Mouse (Mus musculus): ENCODE data around the gene Sos1. TPM values are rescaled to one million over a fixed set of nuclear protein-coding genes. Genes with fewer than 3 reads are reported as not detected.
A peak's percentile ranks its signal among the peaks of the same experiment; 100 is the strongest.

The Sos1 gene
- total RNA-seq (2021): 10 to 100 TPM; 11.2 to 13.1 TPM
- polyA plus RNA-seq (2012; rRNA removed): 3.2 and 4.3 TPM in 2 replicates
- long read RNA-seq, full-length matches to known transcripts: 1 of 4 reads
- long read RNA-seq, partial matches to known transcripts: 1 of 4 reads
- long read RNA-seq, other reads (novel, unspliced or antisense): 2 of 4 reads

DNA sequence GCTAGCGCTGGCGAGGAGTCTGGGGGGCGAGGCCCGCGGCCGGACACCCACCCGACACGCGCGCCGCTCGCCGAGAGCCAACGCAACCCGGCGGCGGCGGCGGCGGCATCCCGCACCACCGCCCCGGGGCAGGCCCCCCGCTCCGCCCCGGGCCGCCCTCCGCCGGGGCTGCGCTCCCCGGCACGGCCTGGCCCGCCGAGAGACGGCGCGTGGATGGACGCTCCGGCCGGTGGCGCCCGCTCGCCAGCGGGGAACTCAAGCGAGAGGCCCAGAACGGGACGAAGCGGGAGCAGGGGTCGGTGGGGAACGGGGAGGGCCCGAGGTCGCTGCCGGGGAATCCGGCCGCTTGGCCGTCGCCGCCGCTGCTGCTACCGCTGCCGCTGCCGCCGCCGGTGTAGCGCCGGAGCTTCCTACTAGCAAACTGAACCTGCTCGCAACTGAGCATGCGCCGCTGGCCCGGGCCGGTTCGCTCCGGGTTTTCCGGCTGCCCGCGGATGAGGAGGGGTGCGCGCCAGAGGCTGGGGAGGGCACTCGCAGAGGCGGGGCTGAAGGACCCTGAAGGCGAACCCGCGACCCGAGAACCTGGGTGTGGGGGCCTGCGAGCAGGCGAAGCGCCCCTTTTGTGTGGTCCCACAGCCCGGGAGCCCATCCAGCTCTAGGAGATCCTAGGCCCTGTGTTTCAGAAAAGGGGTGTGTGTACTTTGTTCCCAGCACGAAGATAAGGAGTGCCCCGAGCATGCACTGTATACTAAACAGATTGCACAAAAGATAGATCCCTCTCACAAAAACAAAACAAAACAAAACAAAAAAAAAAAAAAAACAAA lies at the start of gene Sos1:
Sos1 (minus strand) TSS at position 423 of the 824 bp plus-strand sequence.
- WGBS: under 1% methylated on average over 79 of the region's 90 CpGs

GRCm38 (mm10) chr17:80523231-80523630 lies 43.0 kb upstream of the Sos1 start:
- H3K4me1 ChIP-seq (ENCODE audit: control insufficient read depth, insufficient read depth, low read length): no peaks in the 10 kb centered on the region
- H3K36me3 ChIP-seq (ENCODE audit: control insufficient read depth, insufficient read depth, low read length): no peaks in the 10 kb centered on the region
- H3K9ac ChIP-seq (ENCODE audit: low read depth, low read length): no peak overlapping the region
- DNase-seq: no peak
- intact Hi-C loops (cut with DNase I): no loop called here
- no peak overlapping the region for H3K4me3 ChIP-seq
- no peaks in the 10 kb centered on the region for H3K79me2 ChIP-seq (replicated peaks; ENCODE audit: control insufficient read depth, insufficient read depth, low read length)
- no peak overlapping the region for H3K27ac ChIP-seq
- no peaks in the 10 kb centered on the region for H3K27me3 ChIP-seq (ENCODE audit: control insufficient read depth, insufficient read depth, low read length)
- TF ChIP-seq CTCF (IDR thresholded peaks at IDR 0.05) (no peak), EP300 (IDR thresholded peaks at IDR 0.05; ENCODE audit: insufficient read depth, low read depth, low read length) (no peak), POLR2A (IDR thresholded peaks at IDR 0.05; ENCODE audit: insufficient read depth, low read depth, low read length) (no peak)
- WGBS: 84% methylated on average over 3 of the region's 3 CpGs

More for the DNA sequence above, at the start of gene Sos1:
- Histone ChIP-seq H3K4me3 (peak within 1 kb of the TSS; percentile 90), H3K27ac (peak within 1 kb of the TSS; percentile 95), H3K36me3 (ENCODE audit: control insufficient read depth, insufficient read depth, low read length) (peaks cover 3% of the 10 kb centered on the region; the same call in 1 of the 2 replicates), H3K9ac (ENCODE audit: low read depth, low read length) (peak within 1 kb of the TSS; percentile 99), H3K79me2 (replicated peaks; ENCODE audit: control insufficient read depth, insufficient read depth, low read length) (peaks cover 2% of the 10 kb centered on the region), H3K27me3 (ENCODE audit: control insufficient read depth, insufficient read depth, low read length) (no peaks in the 10 kb centered on the region), H3K4me1 (ENCODE audit: control insufficient read depth, insufficient read depth, low read length) (peaks cover 4% of the 10 kb centered on the region)
- TF ChIP-seq CTCF (IDR thresholded peaks at IDR 0.05) (no peak), EP300 (IDR thresholded peaks at IDR 0.05; ENCODE audit: insufficient read depth, low read depth, low read length) (no peak), POLR2A (IDR thresholded peaks at IDR 0.05; ENCODE audit: insufficient read depth, low read depth, low read length) (peak; percentile 74)
- intact Hi-C loops (cut with DNase I): loop anchor here (5.0 kb wide), 1 partner anchor 583 kb away; the partner anchor contains the start of gene Atl2
- DNase-seq: peak; percentile 97 to 98

- WGBS: 81% methylated on average over 7 of the region's 7 CpGs
- intact Hi-C loops (cut with DNase I): no loop called here
- no peaks in the 10 kb centered on the region for H3K79me2 ChIP-seq (replicated peaks; ENCODE audit: control insufficient read depth, insufficient read depth, low read length)
- no peaks in the 10 kb centered on the region for H3K4me1 ChIP-seq (ENCODE audit: control insufficient read depth, insufficient read depth, low read length)
- no peak overlapping the region for H3K9ac ChIP-seq (ENCODE audit: low read depth, low read length)
- no peak overlapping the region for H3K4me3 ChIP-seq
- no peaks in the 10 kb centered on the region for H3K36me3 ChIP-seq (ENCODE audit: control insufficient read depth, insufficient read depth, low read length)
- no peak overlapping the region for H3K27ac ChIP-seq
- no peaks in the 10 kb centered on the region for H3K27me3 ChIP-seq (ENCODE audit: control insufficient read depth, insufficient read depth, low read length)
- DNase-seq: no peak
- no peak for TF ChIP-seq POLR2A (IDR thresholded peaks at IDR 0.05; ENCODE audit: insufficient read depth, low read depth, low read length)
- TF ChIP-seq EP300 (IDR thresholded peaks at IDR 0.05; ENCODE audit: insufficient read depth, low read depth, low read length): no peak
- no peak for TF ChIP-seq CTCF (IDR thresholded peaks at IDR 0.05)
Measured at GRCm38 (mm10) chr17:80522229-80522556, 41.9 kb upstream of the Sos1 start.

- Histone ChIP-seq H3K4me1 (ENCODE audit: control insufficient read depth, insufficient read depth, low read length) (no peaks in the 10 kb centered on the region), H3K27me3 (ENCODE audit: control insufficient read depth, insufficient read depth, low read length) (no peaks in the 10 kb centered on the region), H3K9ac (ENCODE audit: low read depth, low read length) (no peak overlapping the region), H3K27ac (no peak overlapping the region), H3K36me3 (ENCODE audit: control insufficient read depth, insufficient read depth, low read length) (no peaks in the 10 kb centered on the region), H3K79me2 (replicated peaks; ENCODE audit: control insufficient read depth, insufficient read depth, low read length) (no peaks in the 10 kb centered on the region), H3K4me3 (no peak overlapping the region)
- no peak for TF ChIP-seq CTCF (IDR thresholded peaks at IDR 0.05)
- TF ChIP-seq EP300 (IDR thresholded peaks at IDR 0.05; ENCODE audit: insufficient read depth, low read depth, low read length): no peak
- TF ChIP-seq POLR2A (IDR thresholded peaks at IDR 0.05; ENCODE audit: insufficient read depth, low read depth, low read length): no peak
- WGBS: 63% methylated on average over 4 of the region's 4 CpGs
- no peak for DNase-seq
- intact Hi-C loops (cut with DNase I): no loop called here
Measured at GRCm38 (mm10) chr17:80521521-80522228, 41.4 kb upstream of the Sos1 start.

GRCm38 (mm10) chr17:80520537-80520936 lies 40.3 kb upstream of the Sos1 start:
- no peak overlapping the region for H3K4me3 ChIP-seq
- no peak overlapping the region for H3K27ac ChIP-seq
- intact Hi-C loops (cut with DNase I): no loop called here
- no peak overlapping the region for H3K9ac ChIP-seq (ENCODE audit: low read depth, low read length)
- H3K36me3 ChIP-seq (ENCODE audit: control insufficient read depth, insufficient read depth, low read length): no peaks in the 10 kb centered on the region
- WGBS: 88% methylated on average over 8 of the region's 8 CpGs
- H3K79me2 ChIP-seq (replicated peaks; ENCODE audit: control insufficient read depth, insufficient read depth, low read length): no peaks in the 10 kb centered on the region
- TF ChIP-seq EP300 (IDR thresholded peaks at IDR 0.05; ENCODE audit: insufficient read depth, low read depth, low read length) (no peak), POLR2A (IDR thresholded peaks at IDR 0.05; ENCODE audit: insufficient read depth, low read depth, low read length) (no peak), CTCF (IDR thresholded peaks at IDR 0.05) (no peak)
- no peak for DNase-seq
- H3K27me3 ChIP-seq (ENCODE audit: control insufficient read depth, insufficient read depth, low read length): no peaks in the 10 kb centered on the region
- no peaks in the 10 kb centered on the region for H3K4me1 ChIP-seq (ENCODE audit: control insufficient read depth, insufficient read depth, low read length)
